Mouse (Mus musculus) MEL (cell line): ENCODE results near the gene Slc1a3. TPM values are rescaled to one million over a fixed set of nuclear protein-coding genes. Genes with fewer than 3 reads are reported as not detected.

Experiments
- DNase-seq: peaks from one replicate; pipeline ENCODE4 v3.0.0; 2011; ENCODE audit warnings: low read depth, low spot score
- H3K27ac ChIP-seq: 2 replicates; pipeline ENCODE4 v1.5.1; 2012; ENCODE audit warnings: low read depth, mild to moderate bottlenecking, control low read depth, low read length, moderate library complexity; ENCODE audit not compliant: control insufficient read depth
- H3K27me3 ChIP-seq, 2 experiments: fragments of 150-350 bp in 1 of 2; sonication (generic) in 1 of 2; 2 replicates each; pipeline ENCODE4 v1.6.1; 2012; ENCODE audit warnings: low read length in 2 of 2, mild to moderate bottlenecking in 2 of 2, improper control_type of control experiment in 1 of 2, moderate library complexity in 1 of 2; ENCODE audit not compliant: insufficient read depth in 2 of 2, control insufficient read depth in 1 of 2
- H3K36me3 ChIP-seq, 2 experiments: 2 replicates each; pipeline ENCODE4 v1.6.1; 2012 to 2014; ENCODE audit warnings: low read length in 2 of 2, improper control_type of control experiment in 1 of 2, inconsistent platforms in 1 of 2, mild to moderate bottlenecking in 1 of 2; ENCODE audit not compliant: insufficient read depth in 2 of 2, control insufficient read depth in 1 of 2
- H3K4me1 ChIP-seq, 2 experiments: fragments of 150-350 bp in 1 of 2; sonication (generic) in 1 of 2; 2 replicates each; pipeline ENCODE4 v1.6.1; 2012; ENCODE audit warnings: low read length in 2 of 2, improper control_type of control experiment in 1 of 2, mild to moderate bottlenecking in 1 of 2; ENCODE audit not compliant: insufficient read depth in 2 of 2, control insufficient read depth in 1 of 2
- H3K4me3 ChIP-seq, 2 experiments: fragments of 150-350 bp in 1 of 2; sonication (generic) in 1 of 2; 2 replicates each; pipeline ENCODE4 v1.5.1; 2012; ENCODE audit warnings: low read depth in 2 of 2, low read length in 2 of 2, mild to moderate bottlenecking in 2 of 2, moderate library complexity in 2 of 2, control low read depth in 1 of 2, improper control_type of control experiment in 1 of 2; ENCODE audit not compliant: control insufficient read depth in 1 of 2, insufficient read depth in 1 of 2
- H3K79me2 ChIP-seq: 2 replicates; pipeline ENCODE4 v1.6.1; 2012; ENCODE audit warnings: mild to moderate bottlenecking, low read length, moderate library complexity; ENCODE audit not compliant: control insufficient read depth, poor library complexity, insufficient read depth
- H3K9ac ChIP-seq: 2 replicates; pipeline ENCODE4 v1.6.1; 2012; ENCODE audit warnings: low read depth, mild to moderate bottlenecking, control low read depth, low read length, moderate library complexity; ENCODE audit not compliant: control insufficient read depth, poor library complexity, severe bottlenecking
- H3K9me3 ChIP-seq: fragments of 150-350 bp; sonication (generic); replicated peaks from 2 replicates; pipeline ENCODE4 v1.6.1; 2012; ENCODE audit warnings: mild to moderate bottlenecking, low read length, improper control_type of control experiment, moderate library complexity; ENCODE audit not compliant: insufficient read depth
- BHLHE40 ChIP-seq: IDR thresholded peaks from 2 replicates; pipeline ENCODE4 v1.6.1; 2012; ENCODE audit warnings: low read depth, mild to moderate bottlenecking, inconsistent platforms, low read length, improper control_type of control experiment, borderline replicate concordance
- E2F4 ChIP-seq: IDR thresholded peaks from 2 replicates; pipeline ENCODE4 v1.6.1; 2011; ENCODE audit warnings: low read depth, low read length, improper control_type of control experiment, borderline replicate concordance
- ELF1 ChIP-seq: IDR thresholded peaks from 2 replicates; pipeline ENCODE4 v1.6.1; 2014; ENCODE audit warnings: low read depth, mild to moderate bottlenecking, inconsistent platforms, low read length, improper control_type of control experiment, moderate library complexity
- ETS1 ChIP-seq: IDR thresholded peaks from 2 replicates; pipeline ENCODE4 v1.6.1; 2012; ENCODE audit warnings: low read depth, mild to moderate bottlenecking, inconsistent platforms, low read length, improper control_type of control experiment, moderate library complexity
- GABPA ChIP-seq: IDR thresholded peaks from 2 replicates; pipeline ENCODE4 v1.6.1; 2012; ENCODE audit warnings: low read depth, mild to moderate bottlenecking, inconsistent platforms, low read length, improper control_type of control experiment, moderate library complexity
- JUND ChIP-seq: IDR thresholded peaks from 2 replicates; pipeline ENCODE4 v1.6.1; 2011; ENCODE audit warnings: low read depth, mild to moderate bottlenecking, improper control_type of control experiment, low read length
- MAZ ChIP-seq: IDR thresholded peaks from 2 replicates; pipeline ENCODE4 v1.6.1; 2012; ENCODE audit warnings: low read depth, mild to moderate bottlenecking, inconsistent platforms, low read length, improper control_type of control experiment
- MXI1 ChIP-seq: IDR thresholded peaks from 2 replicates; pipeline ENCODE4 v1.6.1; 2011; ENCODE audit warnings: mild to moderate bottlenecking, low read depth, low read length, improper control_type of control experiment
- NRF1 ChIP-seq: IDR thresholded peaks from 2 replicates; pipeline ENCODE4 v1.6.1; 2014; ENCODE audit warnings: low read depth, mild to moderate bottlenecking, inconsistent platforms, low read length, improper control_type of control experiment, moderate library complexity; ENCODE audit not compliant: poor library complexity, insufficient read depth, severe bottlenecking
- POLR2A ChIP-seq, 2 experiments: IDR thresholded peaks; 2 replicates each; pipeline ENCODE4 v1.6.1; 2011 to 2012; ENCODE audit warnings: low read length in 2 of 2, mild to moderate bottlenecking in 2 of 2, control low read depth in 1 of 2, improper control_type of control experiment in 1 of 2, low read depth in 1 of 2, moderate library complexity in 1 of 2; ENCODE audit not compliant: control insufficient read depth in 1 of 2, insufficient read depth in 1 of 2, poor library complexity in 1 of 2
- RAD21 ChIP-seq: IDR thresholded peaks from 2 replicates; pipeline ENCODE4 v1.6.1; 2011; ENCODE audit warnings: mild to moderate bottlenecking, low read depth, low read length, improper control_type of control experiment
- SIN3A ChIP-seq: IDR thresholded peaks from 2 replicates; pipeline ENCODE4 v1.6.1; 2012; ENCODE audit warnings: low read length, improper control_type of control experiment, inconsistent platforms
- SMC3 ChIP-seq: IDR thresholded peaks from 2 replicates; pipeline ENCODE4 v1.6.1; 2011; ENCODE audit warnings: low read depth, low read length, improper control_type of control experiment
- TAL1 ChIP-seq: IDR thresholded peaks from 2 replicates; pipeline ENCODE4 v1.6.1; 2012; ENCODE audit warnings: mild to moderate bottlenecking, inconsistent platforms, low read length, moderate library complexity, mixed read lengths
- TCF12 ChIP-seq: IDR thresholded peaks from 2 replicates; pipeline ENCODE4 v1.6.1; 2014; ENCODE audit warnings: low read depth, mild to moderate bottlenecking, inconsistent platforms, low read length, improper control_type of control experiment, moderate library complexity
- UBTF ChIP-seq: IDR thresholded peaks from 2 replicates; pipeline ENCODE4 v1.6.1; 2012; ENCODE audit warnings: low read depth, mild to moderate bottlenecking, inconsistent platforms, low read length, improper control_type of control experiment, moderate library complexity, borderline replicate concordance; ENCODE audit not compliant: insufficient read depth
- USF2 ChIP-seq, 2 experiments: IDR thresholded peaks; 2 replicates each; pipeline ENCODE4 v1.6.1; 2011 to 2012; ENCODE audit warnings: improper control_type of control experiment in 2 of 2, low read length in 2 of 2, borderline replicate concordance in 1 of 2, inconsistent platforms in 1 of 2, low read depth in 1 of 2, mild to moderate bottlenecking in 1 of 2; ENCODE audit not compliant: insufficient read depth in 1 of 2
- ZC3H11A ChIP-seq: IDR thresholded peaks from 2 replicates; pipeline ENCODE4 v1.6.1; 2012; ENCODE audit warnings: low read depth, mild to moderate bottlenecking, inconsistent platforms, low read length, improper control_type of control experiment
- ZKSCAN1 ChIP-seq: IDR thresholded peaks from 2 replicates; pipeline ENCODE4 v1.6.1; 2012; ENCODE audit warnings: low read depth, mild to moderate bottlenecking, inconsistent platforms, low read length, improper control_type of control experiment, moderate library complexity
- ZMIZ1 ChIP-seq: IDR thresholded peaks from 2 replicates; pipeline ENCODE4 v1.6.1; 2012; ENCODE audit warnings: low read depth, mild to moderate bottlenecking, inconsistent platforms, low read length, improper control_type of control experiment, moderate library complexity
- ZNF384 ChIP-seq: IDR thresholded peaks from 2 replicates; pipeline ENCODE4 v1.6.1; 2012; ENCODE audit warnings: low read depth, mild to moderate bottlenecking, inconsistent platforms, low read length, improper control_type of control experiment
- polyA plus RNA-seq, 2 experiments: library from polyadenylated mRNA; stranded (reverse) in 1 of 2; unstranded in 1 of 2; fragments of >175 nt in 1 of 2; fragments of >200 nt in 1 of 2; gene quantifications; 2 replicates each; pipeline versions ENCODE4 v1.2.1 to v1.2.4; 2012; ENCODE audit warnings: low replicate concordance in 2 of 2, low read depth in 1 of 2; ENCODE audit not compliant: insufficient read length in 2 of 2, insufficient read depth in 1 of 2, missing spikeins in 1 of 2
- total RNA-seq: library from RNA; depleted of rRNA; stranded (reverse); fragments of 300-350 nt; gene quantifications from 2 replicates; pipeline ENCODE4 v1.2.3, GENCODE M21; 2012

Slc1a3 gene
- total and polyA plus RNA-seq, 3 experiments, result not detected

GRCm38 (mm10) chr15:8614701-8615100, 95.9 kb downstream of the Slc1a3 start:
- H3K27ac ChIP-seq, result no peak overlapping the region
- H3K9me3 ChIP-seq, result no peaks in the 10 kb centered on the region
- no peak overlapping the region for H3K9ac ChIP-seq
- peaks cover 4 to 9% of the 10 kb centered on the region in 2 experiments; a peak in 3 of 4 replicates for H3K27me3 ChIP-seq
- no peak for DNase-seq
- H3K4me1 ChIP-seq, result no peaks in the 10 kb centered on the region
- no peaks in the 10 kb centered on the region for H3K36me3 ChIP-seq
- no peaks in the 10 kb centered on the region for H3K79me2 ChIP-seq
- no peak for TF ChIP-seq ZKSCAN1
- no peak for TF ChIP-seq TAL1
- TF ChIP-seq JUND, result no peak
- no peak for TF ChIP-seq BHLHE40
- TF ChIP-seq ZMIZ1, result no peak
- TF ChIP-seq USF2 (IDR thresholded peaks at IDR 0.05; ENCODE audit: borderline replicate concordance in 1 of 2, insufficient read depth in 1 of 2, low read depth in 1 of 2, low read length in 2 of 2), result no peak
- no peak for TF ChIP-seq NRF1
- no peak for TF ChIP-seq ELF1
- TF ChIP-seq E2F4, result no peak
- TF ChIP-seq SIN3A, result no peak
- H3K4me3 ChIP-seq, result no peak overlapping the region

GRCm38 (mm10) chr15:8605538-8606188, 104.9 kb downstream of the Slc1a3 start:
- Histone ChIP-seq H3K4me1 (no peaks in the 10 kb centered on the region), H3K9me3 (no peaks in the 10 kb centered on the region), H3K27ac (no peak overlapping the region), H3K36me3 (no peaks in the 10 kb centered on the region), H3K4me3 (no peak overlapping the region), H3K27me3 (peaks cover 2 to 11% of the 10 kb centered on the region in 2 experiments; a peak in 3 of 4 replicates), H3K9ac (no peak overlapping the region), H3K79me2 (no peaks in the 10 kb centered on the region)
- no peak for TF ChIP-seq ZNF384
- TF ChIP-seq RAD21, result no peak
- no peak for TF ChIP-seq USF2 (IDR thresholded peaks at IDR 0.05; ENCODE audit: borderline replicate concordance in 1 of 2, insufficient read depth in 1 of 2, low read depth in 1 of 2, low read length in 2 of 2)
- no peak for TF ChIP-seq GABPA
- TF ChIP-seq MXI1, result no peak
- no peak for TF ChIP-seq ETS1
- no peak for TF ChIP-seq SMC3
- TF ChIP-seq UBTF, result no peak
- TF ChIP-seq POLR2A (IDR thresholded peaks at IDR 0.05; ENCODE audit: control insufficient read depth in 1 of 2, insufficient read depth in 1 of 2, low read depth in 1 of 2, low read length in 2 of 2, poor library complexity in 1 of 2), result no peak
- TF ChIP-seq TCF12, result no peak
- TF ChIP-seq E2F4, result no peak
- no peak for TF ChIP-seq ZC3H11A
- no peak for TF ChIP-seq MAZ
- no peak for DNase-seq
